Mouse (Mus musculus) lung, postnatal 0 days (tissue): ENCODE measurements around the gene Slc25a29.

Experiments
- CTCF ChIP-seq: IDR thresholded peaks from 2 replicates; pipeline ENCODE4 v1.5.1; 2016; ENCODE audit warnings: antibody characterized with exemption, mild to moderate bottlenecking
- EP300 ChIP-seq: IDR thresholded peaks from 2 replicates; pipeline ENCODE4 v1.6.1; 2016; ENCODE audit warnings: antibody characterized with exemption, mild to moderate bottlenecking, control low read depth

- TF ChIP-seq CTCF: no peak
- TF ChIP-seq EP300: no peak
Observed at GRCm38 (mm10) chr12:108834337-108834736, 1.3 kb downstream of the Slc25a29 start.
